Mouse (Mus musculus): ENCODE data around the gene Nolc1. TPM values are rescaled to one million over a fixed set of nuclear protein-coding genes. Genes with fewer than 3 reads are reported as not detected.

Gene Nolc1
- 47.8 and 49.0 TPM in 2 replicates for polyA plus RNA-seq (2012; rRNA removed)

DNA sequence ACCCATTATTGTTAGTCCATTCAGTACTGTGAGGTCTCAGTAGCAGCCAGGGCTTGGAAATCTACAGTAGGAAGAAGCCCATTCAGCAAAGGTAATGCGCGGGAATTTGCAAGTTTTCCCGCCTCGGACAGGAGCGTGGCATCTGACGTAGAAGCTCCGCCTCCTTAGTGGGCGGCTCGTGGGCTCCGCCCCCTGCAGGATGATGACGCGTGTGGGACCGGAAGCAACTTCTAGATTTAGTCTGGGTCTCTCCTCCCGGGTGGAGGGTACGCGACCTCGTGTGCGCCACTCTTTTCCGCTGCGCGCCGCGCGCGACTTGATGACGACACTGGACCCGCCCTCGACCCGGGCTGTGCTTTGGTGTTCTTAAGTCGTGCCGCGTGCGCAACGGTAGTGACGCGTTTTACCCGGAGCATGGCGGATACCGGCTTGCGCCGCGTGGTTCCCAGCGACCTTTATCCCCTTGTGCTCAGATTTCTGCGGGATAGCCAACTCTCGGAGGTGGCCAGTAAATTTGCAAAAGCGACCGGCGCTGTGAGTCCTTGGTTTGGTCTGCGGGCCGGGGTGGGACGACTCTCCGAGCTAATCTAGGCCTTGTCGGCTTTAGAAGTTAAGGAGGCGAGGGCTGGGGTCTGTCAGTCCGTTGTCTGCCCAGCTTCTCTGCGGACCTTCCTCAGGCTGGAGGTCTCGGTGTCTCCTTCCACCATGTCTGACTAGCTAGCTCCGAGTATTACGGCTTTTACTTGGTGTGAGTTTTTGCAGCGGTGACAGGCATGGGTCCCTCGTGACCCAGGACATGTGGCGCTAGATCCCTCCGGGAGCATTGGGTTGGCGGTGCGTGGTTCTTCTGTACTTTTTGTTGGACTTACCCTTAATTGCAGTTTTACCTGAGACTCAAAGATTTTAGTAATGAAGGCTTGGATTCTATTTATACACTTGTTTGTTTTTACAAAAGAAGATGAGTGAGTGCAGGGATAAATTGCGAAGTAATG is at the start of gene Nolc1:
Gene Nolc1 (plus strand): TSS at position 248 of the 992 bp plus-strand sequence.

GRCm38 (mm10) chr19:46044271-46044992 is 31.2 kb upstream of the Nolc1 start, which contains the start of gene Pprc1:
Pprc1 (plus strand) TSS chr19:46044886.

DNA sequence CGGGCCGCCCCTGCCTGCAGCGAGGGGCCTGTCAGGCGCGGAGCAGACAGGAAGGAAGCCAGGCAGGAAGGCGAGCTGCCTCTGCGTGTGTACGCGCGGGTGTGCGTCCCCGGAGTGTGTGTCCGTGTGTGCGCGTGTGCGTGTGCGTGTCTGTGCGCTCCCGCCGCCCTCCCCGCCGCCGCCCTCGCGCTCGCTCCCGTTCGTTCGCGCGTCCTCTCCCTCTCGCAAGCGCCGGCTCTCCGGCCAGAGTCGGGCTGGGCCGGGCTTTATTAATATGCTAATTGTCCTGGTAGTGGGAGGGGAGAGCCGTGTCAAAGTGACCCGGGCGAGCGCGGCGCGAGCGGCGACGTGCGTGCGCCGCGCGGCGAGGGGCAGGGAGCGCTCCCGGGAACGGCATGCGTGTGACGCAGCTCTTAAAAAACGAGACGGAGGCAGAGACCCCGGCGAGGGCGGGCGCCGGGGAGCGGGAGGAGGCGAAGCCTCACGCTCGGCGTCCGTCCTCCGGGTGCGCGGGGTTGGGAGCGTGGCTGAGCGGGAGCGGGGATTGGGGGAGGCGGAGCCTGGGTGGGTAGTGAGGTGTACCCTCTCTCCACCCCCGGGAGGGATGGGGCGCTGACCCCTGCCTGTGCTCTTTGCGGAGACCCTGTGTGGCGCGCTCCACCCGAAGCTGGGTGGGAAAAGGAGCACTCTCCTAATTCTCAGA is 30.5 kb upstream of the Nolc1 start, which contains the start of gene Ldb1:
Gene Ldb1 (minus strand): TSS at position 222 of the 703 bp plus-strand sequence.

DNA sequence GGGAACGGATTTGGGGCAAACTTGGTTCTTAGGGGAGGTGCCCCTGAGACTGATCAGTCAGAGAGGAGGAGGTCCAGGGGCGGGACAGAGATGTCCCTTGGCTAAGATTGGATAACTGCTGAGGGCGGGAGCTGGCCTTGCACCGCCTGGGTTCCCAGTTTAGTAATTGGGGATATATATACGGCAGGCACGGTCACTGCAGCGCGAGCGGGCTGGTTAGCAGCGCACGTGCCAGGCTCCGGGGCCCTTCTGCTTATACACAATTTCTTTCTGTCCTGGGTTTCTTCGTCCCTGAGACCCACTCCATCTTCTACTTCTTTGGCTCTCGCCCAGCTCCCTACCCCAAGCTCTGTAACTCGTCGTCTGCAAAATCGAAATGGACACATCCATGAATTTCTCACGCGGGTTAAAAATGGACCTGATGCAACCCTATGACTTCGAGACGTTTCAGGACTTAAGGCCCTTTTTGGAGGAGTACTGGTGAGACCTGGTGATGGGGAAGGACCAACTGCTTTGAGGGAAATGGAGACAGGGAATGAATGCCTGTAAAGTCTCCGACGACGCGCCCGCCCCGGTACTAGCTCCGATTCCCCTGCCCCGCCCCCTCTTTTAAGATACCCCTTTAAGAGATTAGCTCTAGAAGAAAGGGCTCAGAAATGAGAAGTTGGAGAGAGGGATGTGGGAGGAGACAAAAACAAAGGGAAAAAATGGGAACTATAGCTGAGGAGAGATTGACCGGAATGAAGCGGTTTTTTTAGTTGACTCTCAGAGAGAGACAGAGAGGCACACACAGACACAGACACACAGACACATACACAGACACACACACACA is 56.2 kb downstream of the Nolc1 start, which contains the start of gene Elovl3:
Gene Elovl3 (plus strand): TSS at position 204 of the 832 bp plus-strand sequence.

Other genes with a start within 250 kb of the Nolc1 start
- 19.2 and 19.5 TPM in 2 replicates for gene Armh3, start 77.4 kb upstream of the Nolc1 start, polyA plus RNA-seq (2012; rRNA removed)
- gene Hps6, start 72.4 kb upstream of the Nolc1 start, polyA plus RNA-seq (2012; rRNA removed) = 2.8 and 2.9 TPM in 2 replicates
- gene Pprc1, start 31.0 kb upstream of the Nolc1 start, polyA plus RNA-seq (2012; rRNA removed) = 21.0 and 25.9 TPM in 2 replicates
- 250 and 287 TPM in 2 replicates for gene Ldb1, start 30.6 kb upstream of the Nolc1 start, polyA plus RNA-seq (2012; rRNA removed)
- not detected in 2 replicates for gene Elovl3, start 56.0 kb downstream of the Nolc1 start, polyA plus RNA-seq (2012; rRNA removed)
- 0.48 and 0.63 TPM in 2 replicates for gene Pitx3, start 72.5 kb downstream of the Nolc1 start, polyA plus RNA-seq (2012; rRNA removed)
- gene Gbf1, start 76.6 kb downstream of the Nolc1 start, polyA plus RNA-seq (2012; rRNA removed) = 65.4 and 67.3 TPM in 2 replicates
- 3.2 and 3.3 TPM in 2 replicates for gene Nfkb2, start 228.5 kb downstream of the Nolc1 start, polyA plus RNA-seq (2012; rRNA removed)